Mouse (Mus musculus) left cerebral cortex, postnatal 10 days (tissue): ENCODE results near the gene Pik3c2b. TPM values are rescaled to one million over a fixed set of nuclear protein-coding genes. Genes with fewer than 3 reads are reported as not detected.

Source experiments
- DNase-seq, 2 experiments: peaks; one replicate each; pipeline ENCODE4 v3.0.0; 2021 to 2022; ENCODE audit warnings: low spot score in 2 of 2, mixed read lengths in 1 of 2; ENCODE audit errors: extremely low spot score in 1 of 2
- intact Hi-C: fragments of 180-260 bp; cut with DNase I; formaldehyde crosslinking; loops from one replicate; pipeline ENCODE4 v1.15.1; 2025
- total RNA-seq, 2 experiments: library from RNA; stranded (reverse); gene quantifications; 2 replicates each; pipeline ENCODE4 v1.2.3; 2021

Pik3c2b gene
- total RNA-seq, 2 experiments from 2014 or later, result 27.3 to 28.6 TPM

DNA sequence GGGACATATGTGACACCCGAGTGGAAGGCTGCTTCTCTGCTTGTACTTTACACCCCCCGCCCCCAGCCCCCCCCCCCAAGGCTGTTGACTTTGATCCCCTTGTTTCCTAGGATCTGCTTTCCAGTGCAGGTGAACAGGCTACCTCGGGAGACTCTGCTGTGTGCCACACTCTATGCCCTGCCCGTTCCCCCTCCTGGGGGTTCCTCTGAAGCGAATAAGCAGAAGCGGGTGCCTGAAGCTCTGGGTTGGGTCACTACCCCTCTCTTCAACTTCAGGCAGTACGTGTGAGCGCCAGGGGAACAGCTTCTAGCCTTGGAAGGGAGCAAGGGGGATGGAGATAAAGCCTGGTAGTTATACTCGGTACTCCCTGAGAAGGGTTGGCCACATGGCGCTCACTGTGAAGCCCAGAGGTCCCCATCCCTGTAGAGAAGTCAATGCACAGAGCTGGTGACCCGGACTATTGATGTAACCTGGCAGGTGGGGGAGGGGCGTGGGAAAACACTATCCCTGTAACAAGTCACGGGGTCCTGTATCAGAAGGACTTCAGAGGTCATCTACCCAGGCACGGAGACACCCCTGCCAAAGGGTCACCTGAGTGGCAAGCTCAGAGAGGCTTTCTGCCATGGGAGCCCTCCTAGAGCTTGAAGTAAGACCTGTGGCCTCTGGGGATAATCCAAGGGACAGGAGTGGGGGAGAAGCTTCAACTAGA, 39.4 kb downstream of the Pik3c2b start:
- no peak for DNase-seq
- intact Hi-C loops, result loop anchor here (5.0 kb wide), 1 partner anchor 38 kb away; the partner anchor contains the start of gene Pik3c2b

- intact Hi-C loops, result loop anchor here (5.0 kb wide), 1 partner anchor 38 kb away; the partner anchor contains the start of gene Pik3c2b
- DNase-seq, result no peak
Observed at GRCm38 (mm10) chr1:133085417-133085742, 39.9 kb downstream of the Pik3c2b start.

DNA sequence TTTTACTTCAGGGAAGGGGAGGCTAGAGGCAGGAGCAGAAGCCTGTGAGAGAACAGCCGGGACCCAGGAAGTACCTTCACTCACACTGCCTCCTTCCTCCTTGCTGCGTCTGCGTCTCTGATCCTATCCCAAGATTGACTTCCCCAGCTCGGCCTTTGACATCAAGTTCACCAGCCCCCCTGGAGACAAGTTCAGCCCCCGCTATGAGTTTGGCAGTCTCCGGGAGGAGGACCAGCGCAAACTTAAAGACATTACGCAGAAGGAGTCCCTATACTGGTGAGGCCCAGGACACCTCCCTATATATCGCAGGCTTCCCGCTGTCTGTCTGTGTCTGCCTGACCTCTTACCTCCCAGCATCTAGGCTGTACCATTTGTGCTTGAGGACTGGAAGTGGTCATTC, 41.3 kb downstream of the Pik3c2b start:
- intact Hi-C loops, result loop anchor here (5.0 kb wide), 1 partner anchor 40 kb away; the partner anchor contains the start of gene Pik3c2b
- no peak for DNase-seq

DNA sequence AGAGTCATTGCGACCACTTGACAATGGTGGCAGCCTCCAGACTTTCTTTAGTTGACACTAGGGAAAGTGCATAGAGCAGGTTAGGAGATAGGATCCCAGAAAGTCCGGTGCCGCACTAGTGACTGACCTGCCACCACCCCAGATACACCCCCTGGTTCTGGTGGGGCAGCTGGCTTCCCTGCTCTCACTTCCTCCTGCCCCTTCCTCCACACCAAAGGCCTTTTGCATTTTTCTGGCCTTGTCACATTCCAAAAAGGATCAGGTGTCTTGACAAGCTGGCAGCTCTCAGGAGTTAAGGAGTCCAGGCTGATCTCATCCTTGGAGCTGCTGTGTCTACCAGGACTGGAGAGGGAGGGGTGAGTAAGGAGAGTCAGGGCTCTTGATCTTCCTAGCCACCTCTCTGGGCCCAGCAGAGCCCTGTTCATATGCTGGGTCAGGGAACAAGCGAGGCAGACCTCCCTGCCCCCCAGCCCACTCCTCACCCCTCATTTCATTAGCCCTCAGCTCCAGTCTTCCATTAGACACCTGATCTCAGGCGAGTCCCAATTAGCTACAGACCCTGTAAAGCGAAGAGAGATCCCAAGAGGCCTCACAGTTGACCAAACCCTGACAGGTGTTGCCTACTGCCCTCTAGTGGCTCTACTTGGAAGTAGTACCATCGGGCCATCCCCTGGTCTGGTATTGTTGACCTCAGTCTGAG, 41.9 kb downstream of the Pik3c2b start:
- peak; percentile 38 to 61 for DNase-seq
- intact Hi-C loops, result loop anchor here (5.0 kb wide), 1 partner anchor 40 kb away; the partner anchor contains the start of gene Pik3c2b

GRCm38 (mm10) chr1:133088196-133088595, 42.7 kb downstream of the Pik3c2b start:
- intact Hi-C loops, result loop anchor here (5.0 kb wide), 1 partner anchor 41 kb away; the partner anchor contains the start of gene Pik3c2b
- no peak for DNase-seq

GRCm38 (mm10) chr1:133089415-133089814, 43.9 kb downstream of the Pik3c2b start:
- DNase-seq, result no peak
- intact Hi-C loops, result loop anchor here (5.0 kb wide), 1 partner anchor 42 kb away; the partner anchor contains the start of gene Pik3c2b

GRCm38 (mm10) chr1:133090641-133091040, 45.2 kb downstream of the Pik3c2b start:
- intact Hi-C loops, result no loop called here
- DNase-seq, result no peak

DNA sequence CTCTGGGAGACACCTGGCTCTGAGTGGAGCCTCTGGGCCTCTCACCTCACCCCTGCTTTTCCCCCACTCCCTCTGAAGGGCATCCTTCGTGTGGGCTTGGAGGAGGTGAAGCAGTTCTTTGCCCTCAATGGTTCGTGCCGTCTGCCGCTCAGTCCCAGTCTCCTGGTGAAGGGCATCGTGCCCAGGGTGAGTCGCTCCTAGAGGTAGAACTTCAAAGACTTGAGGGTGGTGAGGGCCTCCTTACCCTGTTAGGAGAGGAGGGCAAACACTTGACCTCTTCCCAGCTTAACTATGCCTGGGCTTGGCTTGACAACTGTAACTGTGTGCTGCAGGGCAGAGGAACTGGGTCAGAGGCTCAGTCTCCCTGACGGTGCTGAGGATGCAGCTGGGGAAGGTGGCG, 46.0 kb downstream of the Pik3c2b start:
- DNase-seq, result no peak
- intact Hi-C loops, result no loop called here

DNA sequence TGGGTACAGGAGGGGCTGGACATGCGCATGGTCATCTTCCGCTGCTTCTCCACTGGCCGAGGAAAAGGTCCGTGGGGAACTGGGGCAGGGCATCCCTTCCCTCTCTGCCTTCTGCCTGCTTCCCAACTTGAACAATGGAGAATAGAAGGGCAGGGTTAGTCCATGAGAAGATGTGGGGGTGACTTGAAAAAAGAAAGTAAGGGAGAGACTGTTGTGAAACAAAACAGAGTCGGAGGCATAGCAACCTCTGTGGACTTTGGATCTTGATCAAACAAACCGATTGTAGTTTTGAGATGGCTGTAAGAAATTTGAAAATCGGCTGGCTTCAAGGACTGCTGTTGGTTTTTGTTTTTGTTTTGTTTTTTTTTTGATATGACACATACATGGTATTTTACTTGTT, 48.3 kb downstream of the Pik3c2b start:
- intact Hi-C loops, result no loop called here
- no peak for DNase-seq

DNA sequence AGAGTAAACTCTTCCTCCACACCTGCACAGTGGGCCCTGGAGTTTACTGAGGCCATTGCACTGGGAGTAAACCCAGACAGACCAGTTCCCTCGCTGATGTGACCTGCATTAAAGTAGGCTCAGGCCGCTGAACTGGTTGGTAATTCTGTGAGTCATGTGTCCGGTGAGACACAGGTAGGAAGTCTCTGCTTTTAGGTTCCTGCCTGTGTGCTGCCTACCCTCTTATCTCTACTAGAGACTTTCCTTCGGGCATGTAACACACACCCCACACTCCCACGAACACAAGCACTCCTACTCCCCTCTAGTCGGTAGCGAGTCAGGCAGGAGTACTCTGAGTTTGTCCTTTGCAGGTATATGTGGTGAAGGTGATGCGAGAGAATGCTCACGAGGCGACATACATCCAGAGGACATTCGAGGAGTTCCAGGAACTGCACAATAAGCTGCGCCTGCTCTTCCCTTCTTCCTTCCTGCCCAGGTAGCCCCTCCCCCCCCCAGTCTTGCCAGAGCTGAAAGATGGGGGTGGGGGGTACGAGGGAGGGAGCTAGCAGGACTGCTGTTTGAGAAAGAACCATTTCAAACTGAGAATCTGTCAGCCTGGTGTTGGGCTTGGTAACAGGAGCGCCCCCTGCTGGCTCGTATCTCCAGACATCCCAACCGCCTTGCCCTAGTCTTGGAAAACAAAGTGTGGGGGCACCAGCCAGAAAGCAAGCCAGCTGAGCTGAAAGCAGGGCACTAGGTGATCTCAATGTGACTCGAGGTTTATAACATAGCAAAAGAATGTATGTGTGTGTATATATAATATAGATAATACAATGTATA, 55.7 kb downstream of the Pik3c2b start:
- intact Hi-C loops, result no loop called here
- peak; percentile 69 to 76 for DNase-seq

- intact Hi-C loops, result no loop called here
- DNase-seq, result no peak
Observed at GRCm38 (mm10) chr1:133102108-133102507, 56.6 kb downstream of the Pik3c2b start.

- no peak for DNase-seq
- intact Hi-C loops, result no loop called here
Observed at GRCm38 (mm10) chr1:133103315-133103714, 57.8 kb downstream of the Pik3c2b start.

- intact Hi-C loops, result no loop called here
- DNase-seq, result no peak
Observed at GRCm38 (mm10) chr1:133103871-133104270, 58.4 kb downstream of the Pik3c2b start.

- DNase-seq, result no peak
- intact Hi-C loops, result no loop called here
Observed at GRCm38 (mm10) chr1:133116108-133116507, 70.6 kb downstream of the Pik3c2b start.

GRCm38 (mm10) chr1:133118127-133118526, 72.7 kb downstream of the Pik3c2b start:
- intact Hi-C loops, result no loop called here
- DNase-seq, result no peak

- intact Hi-C loops, result no loop called here
- no peak for DNase-seq
Observed at GRCm38 (mm10) chr1:133118844-133119243, 73.4 kb downstream of the Pik3c2b start.

DNA sequence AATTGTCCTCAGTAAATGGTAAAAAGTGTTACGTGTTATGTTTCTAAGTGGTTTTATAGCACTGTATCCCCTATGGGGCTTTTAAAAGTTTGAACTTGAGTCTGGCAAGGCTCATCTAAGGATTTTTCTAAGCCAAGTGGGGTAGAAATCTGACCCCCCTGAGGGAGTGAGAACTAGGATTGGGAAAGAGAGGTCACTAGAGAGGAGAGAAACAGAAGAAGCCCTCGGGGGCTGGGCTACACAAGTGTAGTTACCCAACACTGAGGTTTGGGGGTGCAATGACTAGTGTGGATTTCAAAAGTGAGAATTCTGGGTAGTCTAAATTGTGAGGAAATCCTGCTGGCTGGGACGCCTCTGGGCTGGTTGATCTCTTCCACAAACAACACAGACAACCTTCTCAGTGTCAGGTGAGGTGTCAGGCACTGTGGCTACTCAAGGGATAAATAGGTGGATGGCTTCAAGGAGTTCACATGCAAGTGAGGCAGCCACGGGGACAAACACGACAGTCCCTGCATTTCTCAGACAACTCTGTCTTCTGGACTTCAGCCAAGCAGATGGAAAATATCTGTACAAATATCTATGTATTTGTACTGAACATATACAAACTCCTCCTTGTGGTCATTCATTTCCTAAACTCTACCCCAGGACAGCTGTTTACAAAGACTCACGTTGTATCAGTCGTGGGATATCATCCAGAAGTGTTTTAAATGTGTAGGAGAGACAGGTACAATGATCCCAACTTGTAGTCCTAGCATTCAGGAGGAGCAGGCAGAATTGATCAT, 74.7 kb downstream of the Pik3c2b start:
- no peak for DNase-seq
- intact Hi-C loops, result no loop called here

DNA sequence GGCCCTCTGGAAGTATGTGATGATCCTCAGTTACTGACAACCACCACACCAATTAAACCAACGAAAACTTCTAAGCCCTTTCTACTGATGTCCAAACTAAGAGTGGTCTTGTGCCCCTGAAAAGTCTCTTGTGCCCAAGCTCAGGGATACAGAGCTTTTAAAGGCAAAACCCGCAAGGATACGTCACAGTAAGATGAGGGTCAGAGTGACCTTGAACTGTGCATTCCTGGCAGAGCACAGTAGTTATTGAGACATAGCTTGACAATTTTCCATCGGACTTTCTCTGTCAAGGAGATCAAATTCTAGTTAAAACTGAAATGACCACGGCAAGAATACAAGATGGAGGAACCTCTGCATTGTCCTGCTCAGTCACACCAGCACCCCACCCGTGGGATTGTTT, 75.8 kb downstream of the Pik3c2b start:
- intact Hi-C loops, result no loop called here

GRCm38 (mm10) chr1:133124137-133124536, 78.7 kb downstream of the Pik3c2b start:
- DNase-seq, result no peak
- intact Hi-C loops, result no loop called here

More for the DNA sequence above, 75.8 kb downstream of the Pik3c2b start:
- no peak for DNase-seq
